9 mouse cellular contexts compared by ENCODE assay signal in the genomic region with DNA sequence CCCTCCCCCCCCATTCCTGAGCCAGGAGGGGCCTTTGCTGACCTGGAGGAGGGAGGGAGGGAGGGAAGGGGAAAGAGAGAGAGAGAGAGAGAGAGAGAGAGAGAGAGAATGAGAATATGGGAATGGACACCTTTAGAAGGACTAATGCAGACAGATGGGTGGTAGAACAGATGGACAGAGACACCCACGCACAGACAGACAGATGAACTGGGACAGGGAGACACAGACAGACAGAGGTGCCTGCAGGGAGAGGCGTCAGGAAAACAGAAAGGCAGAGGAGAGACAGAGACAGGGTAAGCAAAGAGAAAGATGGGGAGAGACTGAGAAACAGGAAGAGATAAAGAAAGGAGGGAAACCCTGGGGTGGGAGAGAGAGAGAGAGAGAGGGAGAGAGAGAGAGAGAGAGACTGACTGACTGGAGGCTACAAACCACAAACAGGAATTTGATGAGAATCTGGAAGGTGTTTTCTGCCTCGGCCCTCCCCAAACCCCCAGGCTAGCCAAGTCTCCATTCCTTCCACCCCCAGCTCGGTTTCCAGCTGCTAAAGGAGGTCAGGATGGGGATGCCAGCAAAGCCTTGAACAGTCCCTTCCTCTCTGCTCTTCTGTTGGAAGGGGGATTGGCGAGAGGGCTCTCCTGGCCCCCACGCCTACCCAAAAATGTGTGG. TPM values are rescaled to one million over a fixed set of nuclear protein-coding genes. Genes with fewer than 3 reads are reported as not detected.
DNase-seq lines count a peak whose midpoint lies in the region; ATAC-seq lines count a peak whose summit lies in the region.
"Had no signal": no experiment of that assay in that cellular context is flagged by ENCODE, and none has a peak within 500 bp of the region (broad histone marks: within the 10 kb centered on the region; RNA-seq: fewer than 3 reads in every experiment).

No protein-coding gene starts in this region.

- H3K4me1 ChIP-seq in heart, embryonic 12.5 days (replicated peaks), result peaks cover 100% of the 10 kb centered on the region
- peaks cover 100% of the 10 kb centered on the region for H3K4me1 ChIP-seq in megakaryocyte, embryonic 14.5 days
- H3K4me1 ChIP-seq in hindbrain, embryonic 13.5 days (replicated peaks), result peaks cover 99% of the 10 kb centered on the region
- peaks cover 88% of the 10 kb centered on the region for H3K4me1 ChIP-seq in stomach, embryonic 15.5 days

- H3K9ac ChIP-seq in heart, embryonic 12.5 days, result peak overlapping the region; percentile 40
- H3K9ac ChIP-seq in hindbrain, embryonic 13.5 days, result peak overlapping the region; percentile 55
- no peak overlapping the region for H3K9ac ChIP-seq in stomach, embryonic 15.5 days

- H3K9me3 ChIP-seq in heart, embryonic 12.5 days (replicated peaks), result no peaks in the 10 kb centered on the region
- no peaks in the 10 kb centered on the region for H3K9me3 ChIP-seq in megakaryocyte, embryonic 14.5 days
- no peaks in the 10 kb centered on the region for H3K9me3 ChIP-seq in hindbrain, embryonic 13.5 days
- H3K9me3 ChIP-seq in stomach, embryonic 15.5 days, result no peaks in the 10 kb centered on the region

- WGBS in heart, embryonic 12.5 days, result 55% methylated on average over 6 of the region's 6 CpGs
- WGBS in hindbrain, embryonic 13.5 days, result 65% methylated on average over 6 of the region's 6 CpGs
- WGBS in stomach, embryonic 15.5 days, result 64% methylated on average over 6 of the region's 6 CpGs

- no peaks in the 10 kb centered on the region for H3K27me3 ChIP-seq in heart, embryonic 12.5 days (replicated peaks)
- no peaks in the 10 kb centered on the region for H3K27me3 ChIP-seq in megakaryocyte, embryonic 14.5 days (replicated peaks)
- no peaks in the 10 kb centered on the region for H3K27me3 ChIP-seq in hindbrain, embryonic 13.5 days
- H3K27me3 ChIP-seq in stomach, embryonic 15.5 days (replicated peaks), result no peaks in the 10 kb centered on the region

- H3K36me3 ChIP-seq in heart, embryonic 12.5 days, result peaks cover 11% of the 10 kb centered on the region; the same call in 1 of the 2 replicates
- H3K36me3 ChIP-seq in megakaryocyte, embryonic 14.5 days (replicated peaks; ENCODE audit: low read length), result peaks cover 62% of the 10 kb centered on the region
- peaks cover 3% of the 10 kb centered on the region; the same call in 1 of the 2 replicates for H3K36me3 ChIP-seq in hindbrain, embryonic 13.5 days
- H3K36me3 ChIP-seq in stomach, embryonic 15.5 days, result no peaks in the 10 kb centered on the region

- H3K27ac ChIP-seq in heart, embryonic 12.5 days (ENCODE audit: poor library complexity, severe bottlenecking), result peak overlapping the region; percentile 54
- 0 out of 2 replicates have a peak overlapping the region, but pooled peaks have one; percentile 42 for H3K27ac ChIP-seq in hindbrain, embryonic 13.5 days
- peak overlapping the region; percentile 41; the same call in 1 of the 2 replicates for H3K27ac ChIP-seq in stomach, embryonic 15.5 days

- DNase-seq in heart, adult 9 months (ENCODE audit: low spot score in 2 of 2), result no peak
- DNase-seq in retina, embryonic 14.5 days (ENCODE audit: low spot score), result no peak
- DNase-seq in cerebellum, adult 9-10 months, result no peak
- DNase-seq: kidney, adult 11 months had no signal

- H3K4me3 ChIP-seq in heart, embryonic 12.5 days, result no peak overlapping the region
- peak overlapping the region; percentile 87 for H3K4me3 ChIP-seq in megakaryocyte, embryonic 14.5 days (replicated peaks)
- no peak overlapping the region for H3K4me3 ChIP-seq in hindbrain, embryonic 13.5 days
- H3K4me3 ChIP-seq in stomach, embryonic 15.5 days (replicated peaks), result no peak overlapping the region

- peak overlapping the region; percentile 30 for H3K4me2 ChIP-seq in heart, embryonic 12.5 days
- H3K4me2 ChIP-seq in hindbrain, embryonic 13.5 days, result no peak overlapping the region
- 0 out of 2 replicates have a peak overlapping the region, but pooled peaks have one; percentile 24 for H3K4me2 ChIP-seq in stomach, embryonic 15.5 days

- ATAC-seq in heart, embryonic 12.5 days (ENCODE audit: insufficient number of reproducible peaks, low FRiP score), result no peak
- ATAC-seq in megakaryocyte, adult 5-6 weeks (ENCODE audit: poor library complexity, severe bottlenecking), result no peak
- ATAC-seq in hindbrain, embryonic 13.5 days (ENCODE audit: low FRiP score), result no peak
- no peak for ATAC-seq in stomach, embryonic 15.5 days (ENCODE audit: insufficient read depth, low FRiP score, low read depth)

RNA-seq across cellular contexts. Expression of a gene that starts 6.7 kb away (rescaled TPM):
- polyA plus RNA-seq in heart, embryonic 12.5 days (2016; fragmentation: Nextera tagmentation; extraction: Ambion mirVana), result 11.6 and 11.7 TPM in 2 replicates
- polyA plus RNA-seq in megakaryocyte, embryonic 14.5 days (2012; ENCODE audit: insufficient read depth, low replicate concordance), result 42.4 and 114 TPM in 2 replicates
- total RNA-seq in megakaryocyte, adult 5-6 weeks (2015), result 3.0 and 4.4 TPM in 2 replicates
- 0.77 and 3.6 TPM in 2 replicates for total RNA-seq in megakaryocyte, adult 5-6 weeks (2017)
- 11.0 and 12.5 TPM in 2 replicates for polyA plus RNA-seq in hindbrain, embryonic 13.5 days (2015; fragmentation: Nextera tagmentation; extraction: Ambion mirVana)
- 8.2 and 9.3 TPM in 2 replicates for polyA plus RNA-seq in stomach, embryonic 15.5 days (2015; fragmentation: Nextera tagmentation; extraction: Ambion mirVana)

RNA-seq across cellular contexts. Expression of a gene that starts 43.8 kb away (rescaled TPM):
- polyA plus RNA-seq in heart, embryonic 12.5 days (2016; fragmentation: Nextera tagmentation; extraction: Ambion mirVana), result 0.19 and 0.23 TPM in 2 replicates
- 4.8 TPM in 1 of 2 replicates, not detected in the other for polyA plus RNA-seq in megakaryocyte, embryonic 14.5 days (2012; ENCODE audit: insufficient read depth, low replicate concordance)
- 108 and 116 TPM in 2 replicates for total RNA-seq in megakaryocyte, adult 5-6 weeks (2015)
- total RNA-seq in megakaryocyte, adult 5-6 weeks (2017), result 111 and 112 TPM in 2 replicates
- polyA plus RNA-seq in hindbrain, embryonic 13.5 days (2015; fragmentation: Nextera tagmentation; extraction: Ambion mirVana), result 0.13 TPM in 1 of 2 replicates, not detected in the other
- polyA plus RNA-seq in stomach, embryonic 15.5 days (2015; fragmentation: Nextera tagmentation; extraction: Ambion mirVana), result 1.6 TPM in 2 replicates
